Mouse (Mus musculus) brain, embryonic 14.5 days (tissue): ENCODE results near the gene Ebp. TPM values are rescaled to one million over a fixed set of nuclear protein-coding genes. Genes with fewer than 3 reads are reported as not detected.

Experiments
- DNase-seq: peaks from one replicate; pipeline ENCODE4 v3.0.0-alpha.2; 2011; ENCODE audit warnings: low read depth
- CTCF ChIP-seq: fragments of 200-500 bp; IDR thresholded peaks from 2 replicates; pipeline ENCODE4 v1.5.1; 2012; ENCODE audit warnings: inconsistent platforms, mild to moderate bottlenecking, moderate library complexity, borderline replicate concordance; ENCODE audit not compliant: insufficient read depth, insufficient read length; ENCODE audit errors: extremely low read depth
- POLR2A ChIP-seq: fragments of 200-500 bp; IDR thresholded peaks from 2 replicates; pipeline ENCODE4 v1.6.1; 2012; ENCODE audit warnings: mild to moderate bottlenecking, inconsistent platforms, borderline replicate concordance; ENCODE audit not compliant: poor library complexity, insufficient read depth, insufficient read length, severe bottlenecking; ENCODE audit errors: extremely low read depth
- polyA plus RNA-seq: library from polyadenylated mRNA; depleted of rRNA; stranded (reverse); fragments of >200 nt; gene quantifications from 2 replicates; pipeline ENCODE4 v1.2.3, GENCODE M21; 2012; rRNA removed

Ebp gene
- polyA plus RNA-seq, 1 experiment: 23.7 TPM

DNA sequence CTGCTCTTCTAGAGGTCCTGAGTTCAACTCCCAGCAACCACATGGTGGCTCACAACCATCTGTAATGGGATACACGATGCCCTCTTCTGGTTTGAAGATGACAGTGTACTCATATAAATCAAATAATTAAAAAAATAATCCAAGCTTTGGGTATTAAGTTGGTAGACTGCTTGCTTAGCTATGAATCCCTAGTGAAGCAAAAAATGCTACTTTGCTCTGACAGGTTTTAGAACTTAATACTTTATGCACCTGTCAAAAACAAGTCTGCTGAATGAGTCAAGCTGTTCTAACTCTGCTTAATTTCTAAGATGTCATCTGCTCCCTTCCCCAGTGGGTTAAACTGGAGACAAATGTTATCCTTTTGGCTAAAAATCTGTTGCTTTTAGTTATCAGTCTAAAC, 53.8 kb downstream of the Ebp start:
- DNase-seq: no peak
- TF ChIP-seq CTCF: no peak
- TF ChIP-seq POLR2A: no peak

DNA sequence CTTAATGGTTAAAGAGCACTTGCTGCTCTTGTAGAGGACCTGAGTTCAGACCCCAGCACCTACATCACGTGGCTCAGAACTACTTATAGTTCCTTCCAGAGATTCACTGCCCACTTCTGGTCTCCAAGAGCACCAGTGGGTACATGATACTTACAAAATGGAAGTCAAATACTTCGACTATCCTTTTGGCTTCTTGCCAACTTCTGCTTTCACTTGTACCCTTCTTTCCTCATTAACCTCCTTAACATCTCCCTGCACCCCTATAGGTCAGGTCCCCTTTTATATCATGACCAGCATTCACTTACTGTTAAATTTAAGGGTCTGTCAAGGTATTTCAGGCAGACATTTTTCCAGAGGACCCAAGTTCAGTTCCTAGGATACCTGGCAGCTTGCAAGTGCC, 57.4 kb downstream of the Ebp start:
- no peak for TF ChIP-seq CTCF
- no peak for DNase-seq

Other genes with a start within 250 kb of the Ebp start
- 114 and 119 TPM in 2 replicates for gene Hdac6, start 245.6 kb downstream of the Ebp start, polyA plus RNA-seq
- gene Gata1, start 215.4 kb downstream of the Ebp start, polyA plus RNA-seq: 0.29 and 0.44 TPM in 2 replicates
- gene Glod5, start 175.0 kb downstream of the Ebp start, polyA plus RNA-seq: 0.33 and 0.43 TPM in 2 replicates
- gene Suv39h1, start 118.8 kb downstream of the Ebp start, polyA plus RNA-seq: 46.5 and 56.7 TPM in 2 replicates
- gene Was, start 103.0 kb downstream of the Ebp start, polyA plus RNA-seq: 0.52 and 1.00 TPM in 2 replicates
- 235 and 257 TPM in 2 replicates for gene Wdr13, start 60.6 kb downstream of the Ebp start, polyA plus RNA-seq
- 336 and 439 TPM in 2 replicates for gene Rbm3, start 47.6 kb downstream of the Ebp start, polyA plus RNA-seq
- 29.7 and 33.8 TPM in 2 replicates for gene Tbc1d25, start 17.3 kb downstream of the Ebp start, polyA plus RNA-seq
- 101 and 133 TPM in 2 replicates for gene Porcn, start 13.0 kb upstream of the Ebp start, polyA plus RNA-seq
- 47.5 and 55.4 TPM in 2 replicates for gene Ftsj1, start 58.9 kb upstream of the Ebp start, polyA plus RNA-seq
- 33.7 and 37.7 TPM in 2 replicates for gene Slc38a5, start 77.6 kb upstream of the Ebp start, polyA plus RNA-seq
- gene Ssxb10, start 133.9 kb upstream of the Ebp start, polyA plus RNA-seq: not detected in 2 replicates
- gene Ssxb9, start 173.5 kb upstream of the Ebp start, polyA plus RNA-seq: not detected in 2 replicates
- not detected in 2 replicates for gene Ssxb1, start 219.8 kb upstream of the Ebp start, polyA plus RNA-seq